Mouse (Mus musculus): ENCODE data around the gene Crybb2.

GRCm38 (mm10) chr5:113118695-113119094, 48.8 kb upstream of the Crybb2 start:
- TF ChIP-seq CTCF (IDR thresholded peaks at IDR 0.05) = no peak
- no peak for TF ChIP-seq EP300 (IDR thresholded peaks at IDR 0.05)
